Mouse (Mus musculus): ENCODE data around the gene Gm5678. TPM values are rescaled to one million over a fixed set of nuclear protein-coding genes. Genes with fewer than 3 reads are reported as not detected.

Gm5678 gene
- polyA plus RNA-seq, 1 experiment from 2014 or later, result 8.0 TPM

DNA sequence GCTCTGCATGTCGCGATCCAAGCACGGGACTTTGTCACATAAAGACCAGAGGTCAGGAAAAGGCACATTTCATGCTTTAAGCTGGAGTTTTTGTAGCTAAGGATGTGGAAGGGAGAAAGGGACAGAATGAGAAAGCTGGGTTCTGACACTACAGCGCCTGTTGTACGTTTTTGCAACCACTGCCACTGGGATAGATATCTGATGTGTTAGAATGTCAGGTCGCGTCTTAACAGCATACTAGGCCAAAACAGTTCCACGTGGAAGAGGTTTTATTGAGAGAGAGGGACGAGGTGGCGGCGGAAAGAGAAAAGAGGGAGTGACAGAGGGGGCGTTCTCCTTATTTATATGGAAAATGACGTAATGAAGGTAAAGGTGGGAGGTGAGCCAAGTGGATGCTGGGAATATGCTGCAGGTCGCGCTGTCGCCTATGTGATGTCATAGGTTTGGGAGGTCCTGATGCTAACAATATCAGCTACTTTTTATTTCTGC is 23.4 kb upstream of the Gm5678 start:
- ATAC-seq (ENCODE audit: low FRiP score, low TSS enrichment), result no peak
- WGBS, result 4% methylated on average over 16 of the region's 16 CpGs
- peak overlapping the region; percentile 82 for H3K9ac ChIP-seq (ENCODE audit: low read length)

DNA sequence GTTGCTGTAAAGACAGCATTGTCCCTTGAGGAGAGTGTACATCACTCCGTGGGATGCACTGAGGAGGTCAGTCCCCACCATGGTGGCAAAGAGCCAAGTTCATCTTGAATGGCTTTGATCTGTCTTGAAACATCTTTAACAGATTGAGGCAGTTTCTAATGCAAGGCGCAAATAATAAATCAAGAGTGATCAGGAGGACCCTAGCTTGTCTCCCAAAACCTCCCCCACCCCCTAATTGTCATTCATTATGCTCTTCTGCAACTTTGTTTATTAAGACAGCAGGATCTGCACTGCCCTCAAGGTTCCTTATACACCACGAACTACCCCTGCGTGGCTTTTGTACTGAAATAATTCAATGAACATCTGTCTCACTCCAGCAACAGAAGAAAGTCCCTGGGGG is 22.3 kb upstream of the Gm5678 start, which contains the start of gene Cbr1:
Gene Cbr1, plus strand, starts transcription at position 301 of the 400 bp plus-strand sequence.
- Histone ChIP-seq H3K9ac (ENCODE audit: low read length) (no peak within 1 kb of the TSS), H3K27ac (replicated peaks) (no peak within 1 kb of the TSS)
- DNase-seq (ENCODE audit: low spot score), result no peak

More for the DNA sequence above, 23.4 kb upstream of the Gm5678 start:
- Histone ChIP-seq H3K4me1 (replicated peaks; ENCODE audit: control insufficient read depth, insufficient read depth) (no peaks in the 10 kb centered on the region), H3K9me3 (ENCODE audit: control insufficient read depth, low read length) (no peaks in the 10 kb centered on the region), H3K27ac (replicated peaks) (peak overlapping the region; percentile 97), H3K36me3 (ENCODE audit: control insufficient read depth, insufficient read depth, low read length) (no peaks in the 10 kb centered on the region), H3K27me3 (ENCODE audit: control insufficient read depth, insufficient read depth, low read length) (no peaks in the 10 kb centered on the region), H3K4me3 (ENCODE audit: low read depth, low read length) (peak overlapping the region; percentile 61), H3K4me2 (replicated peaks; ENCODE audit: low read depth) (peak overlapping the region; percentile 82)
- TF ChIP-seq CTCF (IDR thresholded peaks at IDR 0.05; ENCODE audit: low read depth) (no peak), EP300 (optimal IDR thresholded peaks at IDR 0.05) (no peak)
- DNase-seq (ENCODE audit: low spot score), result peak; percentile 58

DNA sequence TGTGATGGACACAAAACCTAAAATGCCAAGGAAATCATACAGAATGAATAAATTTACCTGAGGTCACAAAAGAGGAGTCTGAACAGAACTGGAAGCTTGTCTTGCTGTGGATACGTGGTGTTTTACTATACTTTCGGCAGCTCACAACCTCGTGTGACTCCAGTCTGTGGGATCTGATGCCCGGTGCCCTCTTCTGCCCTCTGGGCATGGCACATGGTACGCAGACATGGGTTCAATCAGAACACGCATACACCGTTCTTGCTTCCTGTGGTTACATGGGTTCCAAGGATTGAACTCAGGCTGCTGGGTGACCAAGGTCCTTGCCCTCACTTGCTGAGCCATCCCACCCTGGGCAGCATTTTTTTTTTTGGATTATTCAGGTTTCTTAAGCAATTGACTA is 21.8 kb upstream of the Gm5678 start:
- Histone ChIP-seq H3K9ac (ENCODE audit: low read length) (no peak overlapping the region), H3K36me3 (ENCODE audit: control insufficient read depth, insufficient read depth, low read length) (no peaks in the 10 kb centered on the region; the same call in 1 of the 2 replicates), H3K27ac (replicated peaks) (no peak overlapping the region), H3K27me3 (ENCODE audit: control insufficient read depth, insufficient read depth, low read length) (no peaks in the 10 kb centered on the region), H3K4me1 (replicated peaks; ENCODE audit: control insufficient read depth, insufficient read depth) (no peaks in the 10 kb centered on the region), H3K4me3 (ENCODE audit: low read depth, low read length) (no peak overlapping the region), H3K4me2 (replicated peaks; ENCODE audit: low read depth) (no peak overlapping the region), H3K9me3 (ENCODE audit: control insufficient read depth, low read length) (no peaks in the 10 kb centered on the region)
- TF ChIP-seq EP300 (optimal IDR thresholded peaks at IDR 0.05) (no peak), CTCF (IDR thresholded peaks at IDR 0.05; ENCODE audit: low read depth) (no peak)
- WGBS, result 87% methylated on average over 7 of the region's 7 CpGs
- ATAC-seq (ENCODE audit: low FRiP score, low TSS enrichment) (no peak), DNase-seq (ENCODE audit: low spot score) (no peak)

More for the DNA sequence above, 22.3 kb upstream of the Gm5678 start, which contains the start of gene Cbr1:
- TF ChIP-seq CTCF (IDR thresholded peaks at IDR 0.05; ENCODE audit: low read depth), result no peak
- no peak for TF ChIP-seq EP300 (optimal IDR thresholded peaks at IDR 0.05)
- Histone ChIP-seq H3K4me2 (replicated peaks; ENCODE audit: low read depth) (peak within 1 kb of the TSS; percentile 82), H3K9me3 (ENCODE audit: control insufficient read depth, low read length) (no peaks in the 10 kb centered on the region), H3K4me3 (ENCODE audit: low read depth, low read length) (no peak within 1 kb of the TSS), H3K27me3 (ENCODE audit: control insufficient read depth, insufficient read depth, low read length) (no peaks in the 10 kb centered on the region), H3K36me3 (ENCODE audit: control insufficient read depth, insufficient read depth, low read length) (no peaks in the 10 kb centered on the region; the same call in 1 of the 2 replicates), H3K4me1 (replicated peaks; ENCODE audit: control insufficient read depth, insufficient read depth) (no peaks in the 10 kb centered on the region)
- WGBS, result 65% methylated on average over 4 of the region's 4 CpGs
- no peak for ATAC-seq (ENCODE audit: low FRiP score, low TSS enrichment)

- under 1% methylated on average over 32 of the region's 32 CpGs for WGBS
- H3K9me3 ChIP-seq (ENCODE audit: control insufficient read depth, low read length), result no peaks in the 10 kb centered on the region
- H3K27ac ChIP-seq (replicated peaks), result peak overlapping the region; percentile 89
- TF ChIP-seq CTCF (IDR thresholded peaks at IDR 0.05; ENCODE audit: low read depth) (peak; percentile 17; the same call in 1 of the 2 replicates), EP300 (optimal IDR thresholded peaks at IDR 0.05) (no peak)
- peak overlapping the region; percentile 87 for H3K4me2 ChIP-seq (replicated peaks; ENCODE audit: low read depth)
- H3K4me1 ChIP-seq (replicated peaks; ENCODE audit: control insufficient read depth, insufficient read depth), result no peaks in the 10 kb centered on the region
- peak; percentile 47 for ATAC-seq (ENCODE audit: low FRiP score, low TSS enrichment)
- H3K9ac ChIP-seq (ENCODE audit: low read length), result peak overlapping the region; percentile 82
- peak overlapping the region; percentile 67 for H3K4me3 ChIP-seq (ENCODE audit: low read depth, low read length)
- DNase-seq (ENCODE audit: low spot score), result peak; percentile 92
- no peaks in the 10 kb centered on the region for H3K27me3 ChIP-seq (ENCODE audit: control insufficient read depth, insufficient read depth, low read length)
- H3K36me3 ChIP-seq (ENCODE audit: control insufficient read depth, insufficient read depth, low read length), result no peaks in the 10 kb centered on the region; the same call in 1 of the 2 replicates
Measured at GRCm38 (mm10) chr16:93607669-93608101, 20.2 kb upstream of the Gm5678 start.

DNA sequence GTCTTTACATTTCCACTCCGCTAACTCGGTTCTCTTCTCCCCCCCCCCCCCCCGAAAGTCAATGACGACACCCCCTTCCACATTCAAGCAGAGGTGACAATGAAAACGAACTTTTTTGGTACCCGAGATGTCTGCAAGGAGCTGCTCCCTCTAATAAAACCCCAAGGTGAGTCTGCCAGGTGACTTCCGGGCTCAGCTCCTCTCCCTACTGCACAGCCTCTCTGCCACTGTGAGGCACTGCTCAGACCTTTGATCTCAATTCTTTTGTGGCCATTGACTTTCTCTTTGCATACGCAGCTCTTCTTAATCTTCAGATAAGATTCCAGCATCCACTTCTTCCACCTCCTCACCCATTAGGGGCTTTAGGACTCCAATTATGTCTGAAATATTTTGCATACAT is 19.2 kb upstream of the Gm5678 start:
- no peaks in the 10 kb centered on the region; the same call in 1 of the 2 replicates for H3K36me3 ChIP-seq (ENCODE audit: control insufficient read depth, insufficient read depth, low read length)
- WGBS, result 58% methylated on average over 8 of the region's 8 CpGs
- H3K9me3 ChIP-seq (ENCODE audit: control insufficient read depth, low read length), result no peaks in the 10 kb centered on the region
- TF ChIP-seq EP300 (optimal IDR thresholded peaks at IDR 0.05), result no peak
- TF ChIP-seq CTCF (IDR thresholded peaks at IDR 0.05; ENCODE audit: low read depth), result peak; percentile 34
- ATAC-seq (ENCODE audit: low FRiP score, low TSS enrichment) (no peak), DNase-seq (ENCODE audit: low spot score) (peak; percentile 50)
- H3K27ac ChIP-seq (replicated peaks), result 0 out of 2 replicates have a peak overlapping the region, but pooled peaks have one; percentile 89
- H3K27me3 ChIP-seq (ENCODE audit: control insufficient read depth, insufficient read depth, low read length), result no peaks in the 10 kb centered on the region
- peak overlapping the region; percentile 82 for H3K9ac ChIP-seq (ENCODE audit: low read length)
- H3K4me2 ChIP-seq (replicated peaks; ENCODE audit: low read depth), result peak overlapping the region; percentile 87
- peak overlapping the region; percentile 67 for H3K4me3 ChIP-seq (ENCODE audit: low read depth, low read length)
- H3K4me1 ChIP-seq (replicated peaks; ENCODE audit: control insufficient read depth, insufficient read depth), result no peaks in the 10 kb centered on the region

DNA sequence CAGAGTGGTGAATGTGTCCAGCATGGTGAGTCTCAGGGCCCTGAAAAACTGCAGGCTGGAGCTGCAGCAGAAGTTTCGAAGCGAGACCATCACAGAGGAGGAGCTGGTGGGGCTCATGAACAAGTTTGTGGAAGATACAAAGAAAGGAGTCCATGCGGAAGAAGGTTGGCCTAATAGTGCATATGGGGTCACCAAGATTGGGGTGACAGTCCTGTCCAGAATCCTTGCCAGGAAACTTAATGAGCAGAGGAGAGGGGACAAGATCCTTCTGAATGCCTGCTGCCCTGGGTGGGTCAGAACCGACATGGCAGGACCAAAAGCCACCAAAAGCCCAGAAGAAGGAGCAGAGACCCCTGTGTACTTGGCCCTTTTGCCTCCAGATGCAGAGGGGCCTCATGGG is 18.1 kb upstream of the Gm5678 start:
- no peaks in the 10 kb centered on the region for H3K27me3 ChIP-seq (ENCODE audit: control insufficient read depth, insufficient read depth, low read length)
- 91% methylated on average over 4 of the region's 4 CpGs for WGBS
- no peaks in the 10 kb centered on the region for H3K9me3 ChIP-seq (ENCODE audit: control insufficient read depth, low read length)
- H3K9ac ChIP-seq (ENCODE audit: low read length), result no peak overlapping the region
- ATAC-seq (ENCODE audit: low FRiP score, low TSS enrichment) (no peak), DNase-seq (ENCODE audit: low spot score) (no peak)
- no peaks in the 10 kb centered on the region for H3K4me1 ChIP-seq (replicated peaks; ENCODE audit: control insufficient read depth, insufficient read depth)
- no peaks in the 10 kb centered on the region; the same call in 1 of the 2 replicates for H3K36me3 ChIP-seq (ENCODE audit: control insufficient read depth, insufficient read depth, low read length)
- H3K4me2 ChIP-seq (replicated peaks; ENCODE audit: low read depth), result 0 out of 2 replicates have a peak overlapping the region, but pooled peaks have one; percentile 1
- no peak for TF ChIP-seq EP300 (optimal IDR thresholded peaks at IDR 0.05)
- TF ChIP-seq CTCF (IDR thresholded peaks at IDR 0.05; ENCODE audit: low read depth), result no peak
- H3K27ac ChIP-seq (replicated peaks), result no peak overlapping the region
- no peak overlapping the region for H3K4me3 ChIP-seq (ENCODE audit: low read depth, low read length)
